Mouse (Mus musculus): ENCODE results near the gene Myo16. TPM values are rescaled to one million over a fixed set of nuclear protein-coding genes. Genes with fewer than 3 reads are reported as not detected.

Myo16 gene
- total RNA-seq, 2 experiments from 2014 or later, result not detected

- ATAC-seq (replicated peaks; ENCODE audit: low FRiP score, poor library complexity, severe bottlenecking), result no peak
Observed at GRCm38 (mm10) chr8:10270094-10270493, 116.4 kb downstream of the Myo16 start.

- no peak for ATAC-seq (replicated peaks; ENCODE audit: low FRiP score, poor library complexity, severe bottlenecking)
Observed at GRCm38 (mm10) chr8:10292600-10292999, 138.9 kb downstream of the Myo16 start.

- no peak for ATAC-seq (replicated peaks; ENCODE audit: low FRiP score, poor library complexity, severe bottlenecking)
Observed at GRCm38 (mm10) chr8:10300797-10301196, 147.1 kb downstream of the Myo16 start.

GRCm38 (mm10) chr8:10303061-10303460, 149.3 kb downstream of the Myo16 start:
- no peak for ATAC-seq (replicated peaks; ENCODE audit: low FRiP score, poor library complexity, severe bottlenecking)

GRCm38 (mm10) chr8:10303992-10304391, 150.3 kb downstream of the Myo16 start:
- ATAC-seq (replicated peaks; ENCODE audit: low FRiP score, poor library complexity, severe bottlenecking), result no peak

- ATAC-seq (replicated peaks; ENCODE audit: low FRiP score, poor library complexity, severe bottlenecking), result no peak
Observed at GRCm38 (mm10) chr8:10304721-10305120, 151.0 kb downstream of the Myo16 start.

GRCm38 (mm10) chr8:10307345-10307744, 153.6 kb downstream of the Myo16 start:
- ATAC-seq (replicated peaks; ENCODE audit: low FRiP score, poor library complexity, severe bottlenecking), result no peak

GRCm38 (mm10) chr8:10307770-10308476, 154.2 kb downstream of the Myo16 start:
- no peak for ATAC-seq (replicated peaks; ENCODE audit: low FRiP score, poor library complexity, severe bottlenecking)

- ATAC-seq (replicated peaks; ENCODE audit: low FRiP score, poor library complexity, severe bottlenecking), result no peak
Observed at GRCm38 (mm10) chr8:10310470-10310869, 156.8 kb downstream of the Myo16 start.

GRCm38 (mm10) chr8:10312316-10312715, 158.6 kb downstream of the Myo16 start:
- no peak for ATAC-seq (replicated peaks; ENCODE audit: low FRiP score, poor library complexity, severe bottlenecking)

- ATAC-seq (replicated peaks; ENCODE audit: low FRiP score, poor library complexity, severe bottlenecking), result no peak
Observed at GRCm38 (mm10) chr8:10316201-10316600, 162.5 kb downstream of the Myo16 start.

GRCm38 (mm10) chr8:10318103-10318502, 164.4 kb downstream of the Myo16 start:
- ATAC-seq (replicated peaks; ENCODE audit: low FRiP score, poor library complexity, severe bottlenecking), result no peak

- ATAC-seq (replicated peaks; ENCODE audit: low FRiP score, poor library complexity, severe bottlenecking), result no peak
Observed at GRCm38 (mm10) chr8:10350451-10350850, 196.7 kb downstream of the Myo16 start.

GRCm38 (mm10) chr8:10358711-10359110, 205.0 kb downstream of the Myo16 start:
- ATAC-seq (replicated peaks; ENCODE audit: low FRiP score, poor library complexity, severe bottlenecking), result no peak

GRCm38 (mm10) chr8:10362949-10363348, 209.2 kb downstream of the Myo16 start:
- no peak for ATAC-seq (replicated peaks; ENCODE audit: low FRiP score, poor library complexity, severe bottlenecking)

GRCm38 (mm10) chr8:10363654-10364406, 210.1 kb downstream of the Myo16 start:
- no peak for ATAC-seq (replicated peaks; ENCODE audit: low FRiP score, poor library complexity, severe bottlenecking)

- no peak for ATAC-seq (replicated peaks; ENCODE audit: low FRiP score, poor library complexity, severe bottlenecking)
Observed at GRCm38 (mm10) chr8:10366141-10366540, 212.4 kb downstream of the Myo16 start.

- ATAC-seq (replicated peaks; ENCODE audit: low FRiP score, poor library complexity, severe bottlenecking), result no peak
Observed at GRCm38 (mm10) chr8:10372571-10372970, 218.9 kb downstream of the Myo16 start.

- ATAC-seq (replicated peaks; ENCODE audit: low FRiP score, poor library complexity, severe bottlenecking), result no peak
Observed at GRCm38 (mm10) chr8:10387143-10387542, 233.4 kb downstream of the Myo16 start.

- ATAC-seq (replicated peaks; ENCODE audit: low FRiP score, poor library complexity, severe bottlenecking), result no peak
Observed at GRCm38 (mm10) chr8:10391096-10391683, 237.5 kb downstream of the Myo16 start.

- ATAC-seq (replicated peaks; ENCODE audit: low FRiP score, poor library complexity, severe bottlenecking), result no peak
Observed at GRCm38 (mm10) chr8:10391913-10392312, 238.2 kb downstream of the Myo16 start.

All from erythroblast, adult 5-6 weeks (primary cell).